16 mouse cellular contexts compared by ENCODE assay signal in genomic region chr5:105801031-105801529, GRCm38 (mm10).
DNase-seq lines count a peak whose midpoint lies in the region; ATAC-seq and TF ChIP-seq lines count a peak whose summit lies in the region.
"Had no signal": no experiment of that assay in that cellular context is flagged by ENCODE, and none has a peak within 500 bp of the region (broad histone marks: within the 10 kb centered on the region; RNA-seq: fewer than 3 reads in every experiment).

No protein-coding gene starts in this region.

- WGBS in lung, embryonic 14.5 days, result 62% methylated on average over 10 of the region's 10 CpGs
- WGBS in intestine, postnatal 0 days, result 38% methylated on average over 10 of the region's 10 CpGs
- WGBS in stomach, embryonic 14.5 days, result 61% methylated on average over 10 of the region's 10 CpGs

- peak overlapping the region; percentile 76; the same call in 1 of the 2 replicates for H3K27ac ChIP-seq in lung, embryonic 14.5 days (ENCODE audit: low read depth)
- no peak overlapping the region for H3K27ac ChIP-seq in intestine, postnatal 0 days (ENCODE audit: low read depth, low read length)
- peak overlapping the region; percentile 72; the same call in 1 of the 2 replicates for H3K27ac ChIP-seq in stomach, embryonic 14.5 days (ENCODE audit: low read length)
- H3K27ac ChIP-seq: midbrain, embryonic 10.5 days had no signal

- peak; percentile 26 for DNase-seq in lung, embryonic 14.5 days
- no peak for DNase-seq in lung, postnatal 4 days
- peak; percentile 64 for DNase-seq in kidney, postnatal 14 days
- no peak for DNase-seq in left cerebral cortex, postnatal 36 days (ENCODE audit: low spot score in 2 of 2)
- DNase-seq in left cerebral cortex, adult 8-10 months (ENCODE audit: low spot score in 2 of 2), result no peak
- DNase-seq in thymus, adult 18-20 months, result no peak
- DNase-seq: cerebellum, adult 9-11 months; gastrocnemius, adult 2 months had no signal

- H3K4me1 ChIP-seq in lung, embryonic 14.5 days (ENCODE audit: insufficient read depth), result peaks cover 17% of the 10 kb centered on the region
- no peaks in the 10 kb centered on the region; the same call in 1 of the 2 replicates for H3K4me1 ChIP-seq in intestine, postnatal 0 days (replicated peaks; ENCODE audit: control insufficient read depth, insufficient read depth, low read length)
- H3K4me1 ChIP-seq in stomach, embryonic 14.5 days (ENCODE audit: control insufficient read depth, insufficient read depth, low read length), result peaks cover 25% of the 10 kb centered on the region

- ATAC-seq in lung, embryonic 14.5 days (ENCODE audit: insufficient read depth), result peak; percentile 38; the same call in 1 of the 2 replicates
- peak; percentile 68 for ATAC-seq in intestine, postnatal 0 days
- peak; percentile 54 for ATAC-seq in stomach, embryonic 14.5 days (ENCODE audit: insufficient number of reproducible peaks, insufficient read depth, low FRiP score, low read depth)

- peak overlapping the region; percentile 2; the same call in 1 of the 2 replicates for H3K4me2 ChIP-seq in lung, embryonic 14.5 days
- peak overlapping the region; percentile 17; the same call in 1 of the 2 replicates for H3K4me2 ChIP-seq in intestine, postnatal 0 days (replicated peaks; ENCODE audit: low read depth)
- no peak overlapping the region for H3K4me2 ChIP-seq in stomach, embryonic 14.5 days (replicated peaks; ENCODE audit: low read depth, low read length)
- H3K4me2 ChIP-seq: heart, embryonic 12.5 days had no signal

- H3K36me3 ChIP-seq in lung, embryonic 14.5 days (ENCODE audit: insufficient read depth), result no peaks in the 10 kb centered on the region
- H3K36me3 ChIP-seq in intestine, postnatal 0 days (ENCODE audit: control insufficient read depth, insufficient read depth), result no peaks in the 10 kb centered on the region
- no peaks in the 10 kb centered on the region for H3K36me3 ChIP-seq in stomach, embryonic 14.5 days (ENCODE audit: control insufficient read depth, insufficient read depth, low read length)
- H3K36me3 ChIP-seq: hindbrain, embryonic 15.5 days had no signal

- no peak overlapping the region for H3K9ac ChIP-seq in lung, embryonic 14.5 days
- no peak overlapping the region for H3K9ac ChIP-seq in intestine, postnatal 0 days (ENCODE audit: low read depth, low read length)
- H3K9ac ChIP-seq in stomach, embryonic 14.5 days (replicated peaks; ENCODE audit: low read depth, low read length), result no peak overlapping the region
- H3K9ac ChIP-seq: heart, embryonic 12.5 days had no signal

- no peak overlapping the region for H3K4me3 ChIP-seq in lung, embryonic 14.5 days (ENCODE audit: low read depth, low read length)
- no peak overlapping the region for H3K4me3 ChIP-seq in intestine, postnatal 0 days (ENCODE audit: low read depth, low read length)
- no peak overlapping the region for H3K4me3 ChIP-seq in stomach, embryonic 14.5 days (ENCODE audit: low read depth, low read length)
- H3K4me3 ChIP-seq: heart, embryonic 12.5 days; hindbrain, embryonic 15.5 days; midbrain, embryonic 10.5 days; myocyte had no signal

- H3K27me3 ChIP-seq in lung, embryonic 14.5 days (ENCODE audit: insufficient read depth, low read length), result no peaks in the 10 kb centered on the region
- H3K27me3 ChIP-seq in intestine, postnatal 0 days (replicated peaks; ENCODE audit: control insufficient read depth, insufficient read depth, low read length), result no peaks in the 10 kb centered on the region
- H3K27me3 ChIP-seq in stomach, embryonic 14.5 days (ENCODE audit: control insufficient read depth, insufficient read depth, low read length), result no peaks in the 10 kb centered on the region
- H3K27me3 ChIP-seq: CH12.LX; hindbrain, embryonic 15.5 days; Patski had no signal

- intact Hi-C loops in left cerebral cortex, postnatal 36 days (cut with DNase I), result no loop called here

- no peak for TF ChIP-seq CTCF in lung, embryonic 14.5 days (IDR thresholded peaks at IDR 0.05; ENCODE audit: low read depth)
- TF ChIP-seq CTCF in intestine, postnatal 0 days (IDR thresholded peaks at IDR 0.05; ENCODE audit: low read depth), result no peak

- no peaks in the 10 kb centered on the region for H3K9me3 ChIP-seq in lung, embryonic 14.5 days (ENCODE audit: low read depth, low read length)
- no peaks in the 10 kb centered on the region for H3K9me3 ChIP-seq in intestine, postnatal 0 days (ENCODE audit: control insufficient read depth)
- H3K9me3 ChIP-seq in stomach, embryonic 14.5 days (ENCODE audit: control insufficient read depth, low read depth, low read length), result no peaks in the 10 kb centered on the region
- H3K9me3 ChIP-seq: heart, embryonic 12.5 days; hindbrain, embryonic 15.5 days; midbrain, embryonic 10.5 days had no signal

Comparison
In these comparisons a context has a peak if more than half of its experiments do, and no peak if none do; other contexts are left out.
1. DNase-seq: peak in lung, embryonic 14.5 days (single experiment) and kidney, postnatal 14 days (single experiment); none in lung, postnatal 4 days (0 of 2), left cerebral cortex, postnatal 36 days (0 of 2), left cerebral cortex, adult 8-10 months (0 of 2) and thymus, adult 18-20 months (0 of 2).
2. Peak in every context shown above with its lines, with median percentiles within 50 percentile points of each other: ATAC-seq.